Mouse (Mus musculus) testis, postnatal 10 days (tissue): Measurements from ENCODE around the gene Gm49325.

Experiments
- DNase-seq: peaks from one replicate; pipeline ENCODE4 v3.0.0; 2021; ENCODE audit warnings: low spot score

Gm49325 gene

DNA sequence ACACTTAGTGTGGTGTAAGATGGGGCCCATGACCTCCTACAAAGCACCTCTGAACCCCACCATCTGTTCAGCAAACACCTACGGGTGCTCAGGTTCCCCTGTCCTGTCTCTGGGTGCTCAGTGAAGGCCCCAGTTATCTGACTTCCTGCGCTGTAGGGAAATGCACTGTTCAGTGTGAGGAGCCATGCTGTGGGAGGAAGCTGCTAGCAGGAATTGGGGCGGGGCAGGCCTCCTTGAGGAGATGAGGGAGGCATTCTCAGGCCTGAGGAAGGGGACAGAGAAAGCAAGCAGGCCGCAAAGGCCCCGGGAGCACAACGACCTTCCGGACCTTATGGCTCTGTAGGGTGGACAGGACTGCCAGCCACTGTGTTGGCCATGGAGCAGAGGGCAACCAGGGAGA, 16.9 kb upstream of the Gm49325 start:
- no peak for DNase-seq

DNA sequence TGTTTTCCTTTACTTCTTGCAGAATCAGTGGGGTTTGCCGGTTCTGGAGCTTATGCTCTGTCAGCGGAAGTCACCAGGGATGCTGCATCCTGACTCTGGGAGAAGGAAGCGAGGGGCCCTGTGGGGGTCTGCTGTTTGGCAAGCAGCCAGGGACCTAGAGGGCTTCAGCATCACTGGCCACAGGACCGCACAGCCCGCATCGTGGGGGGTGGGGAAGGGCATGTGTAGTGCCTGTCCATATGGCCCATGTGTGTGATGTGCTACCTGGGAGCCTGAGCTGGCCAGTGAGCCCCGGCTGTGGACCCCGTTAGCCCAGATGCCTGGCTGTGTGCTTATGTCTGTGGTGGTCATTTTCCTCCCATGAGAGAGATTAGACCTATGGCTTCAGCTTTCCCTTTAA, 16.2 kb upstream of the Gm49325 start:
- no peak for DNase-seq

DNA sequence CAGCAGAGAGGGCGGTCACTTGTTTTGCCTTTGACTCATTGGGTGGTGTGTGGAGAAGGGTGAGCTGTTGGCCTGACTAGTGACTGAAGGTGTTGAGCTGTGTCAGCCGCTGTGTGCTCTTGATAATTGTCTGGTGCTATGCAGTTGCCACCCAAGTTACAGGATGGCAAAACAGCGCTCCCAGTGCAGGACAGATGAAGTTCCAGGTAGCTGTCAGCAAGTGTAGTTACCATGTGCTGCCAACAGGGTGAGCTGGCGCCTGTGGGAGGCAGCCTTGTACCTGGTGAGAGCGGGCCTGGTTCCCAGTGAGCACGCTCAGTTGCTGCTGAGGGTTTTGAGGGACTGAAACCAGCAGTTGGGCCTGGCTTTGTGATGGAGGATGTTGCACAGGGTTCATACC, 15.2 kb upstream of the Gm49325 start:
- peak; percentile 75 for DNase-seq

DNA sequence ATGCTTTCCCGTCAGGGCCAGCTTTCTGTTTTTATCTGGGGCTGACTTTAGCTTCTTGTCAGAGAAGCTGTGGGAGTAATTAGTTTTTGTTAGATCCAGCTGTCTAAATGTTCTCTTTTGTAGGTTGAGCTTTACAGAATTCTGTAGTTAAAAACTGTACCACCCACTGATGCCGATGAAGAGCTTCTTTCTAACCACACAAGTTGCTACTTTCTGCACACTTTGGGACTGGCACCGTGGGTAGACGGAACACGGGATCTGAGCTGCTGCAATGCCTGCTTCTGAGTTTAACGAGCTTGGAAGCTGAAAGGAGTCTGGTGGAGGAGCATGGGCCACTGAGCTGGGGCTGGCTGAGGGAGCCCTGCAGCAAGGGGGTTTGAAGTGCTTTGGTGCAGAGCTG, 14.5 kb upstream of the Gm49325 start:
- DNase-seq = no peak

DNA sequence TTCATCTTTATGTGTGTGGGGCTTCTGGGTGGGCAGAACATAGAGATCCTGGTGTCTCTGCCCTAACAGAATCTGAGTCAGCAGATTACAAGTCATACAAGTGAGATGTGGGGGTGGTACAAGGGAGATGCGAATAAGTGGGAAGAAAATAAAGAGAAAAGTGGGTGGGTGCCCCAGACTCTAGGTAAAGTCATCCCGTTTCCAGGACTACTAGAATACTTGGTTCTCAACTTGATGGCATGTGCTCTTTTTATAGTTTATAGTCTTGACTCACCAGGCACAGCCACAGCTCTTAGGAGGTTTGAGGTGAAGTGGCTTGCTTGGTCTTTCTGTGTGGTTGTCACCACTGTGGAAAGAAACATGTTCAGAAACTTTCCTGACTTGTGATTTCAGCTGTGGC, 9.9 kb upstream of the Gm49325 start:
- no peak for DNase-seq

DNA sequence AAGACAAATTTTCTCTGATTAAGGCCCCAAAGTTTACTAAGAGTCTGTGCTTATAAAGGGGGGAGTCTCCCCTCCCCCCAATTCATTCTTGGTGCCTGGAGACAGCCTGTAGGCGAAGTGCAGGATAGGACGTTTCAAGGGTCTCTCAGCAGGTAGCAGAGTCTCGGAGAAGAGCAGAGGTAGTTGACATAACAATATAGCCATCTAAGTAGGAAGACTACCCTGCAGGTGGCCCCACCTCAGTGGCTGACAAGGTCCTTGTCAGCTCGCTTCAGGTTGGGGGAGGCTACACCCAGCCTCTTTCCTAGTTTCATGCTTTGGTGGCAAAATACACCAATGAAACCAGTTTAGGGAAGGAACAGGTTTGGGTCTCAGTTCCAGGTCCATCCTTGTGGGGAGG, 3.0 kb upstream of the Gm49325 start:
- no peak for DNase-seq

DNA sequence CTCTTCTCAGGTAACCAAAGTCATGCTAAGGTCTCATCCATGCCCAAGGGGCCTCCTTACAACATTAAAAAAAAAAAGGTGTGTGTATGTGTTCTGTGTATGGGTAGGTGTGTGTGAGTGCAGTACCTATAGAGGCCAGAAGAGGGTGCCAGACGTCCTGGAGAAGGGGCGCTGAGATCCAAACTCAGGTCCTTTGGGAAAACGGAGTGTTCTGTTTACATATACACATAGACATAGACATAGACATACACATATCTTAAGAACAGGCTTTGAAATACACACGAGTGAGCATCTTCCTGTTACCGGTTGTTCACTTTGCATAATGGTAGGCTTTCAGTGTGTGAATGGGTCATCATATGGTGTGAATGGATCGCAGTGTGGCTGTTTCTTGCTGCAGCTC, 1.9 kb upstream of the Gm49325 start:
- DNase-seq = no peak

DNA sequence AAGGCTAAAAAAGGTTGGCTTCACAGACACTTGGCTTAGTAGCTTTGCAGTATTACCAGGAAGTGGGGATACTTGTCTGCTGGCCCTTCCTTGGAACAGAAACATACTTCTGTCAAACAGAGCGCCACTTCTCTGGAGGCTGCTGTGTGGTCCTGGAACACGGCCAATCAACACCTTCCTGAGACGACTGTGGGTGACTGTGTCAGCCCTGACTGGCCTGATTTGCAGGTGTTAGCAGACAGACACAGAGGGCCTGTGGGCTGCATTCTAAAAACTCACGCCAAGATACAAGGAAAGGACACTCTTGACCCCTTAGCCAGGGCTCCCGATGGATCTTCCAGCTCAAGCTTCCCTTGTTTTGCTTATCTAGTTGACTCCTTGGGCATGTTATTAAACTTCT, 1.0 kb upstream of the Gm49325 start:
- no peak for DNase-seq

DNA sequence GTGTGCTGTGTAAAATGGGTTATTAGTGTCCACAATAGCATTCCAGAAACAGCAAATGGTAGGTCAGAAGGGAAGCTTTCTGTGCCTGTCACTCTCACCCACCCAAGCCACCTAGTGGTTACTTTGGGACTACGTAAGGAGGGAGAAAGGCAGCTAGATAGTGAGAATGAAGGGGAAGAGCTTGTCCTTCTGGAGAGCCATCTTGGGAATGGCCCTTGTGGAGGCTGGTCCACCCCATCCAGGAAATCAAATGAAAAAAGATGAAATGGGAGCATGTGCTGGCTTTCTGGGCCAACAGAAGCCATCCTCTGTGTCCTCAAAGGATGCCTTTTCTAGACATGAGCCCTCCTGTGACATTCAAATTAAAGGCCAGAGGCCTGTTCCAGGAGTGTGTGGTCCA, 629 bp upstream of the Gm49325 start:
- no peak for DNase-seq

DNA sequence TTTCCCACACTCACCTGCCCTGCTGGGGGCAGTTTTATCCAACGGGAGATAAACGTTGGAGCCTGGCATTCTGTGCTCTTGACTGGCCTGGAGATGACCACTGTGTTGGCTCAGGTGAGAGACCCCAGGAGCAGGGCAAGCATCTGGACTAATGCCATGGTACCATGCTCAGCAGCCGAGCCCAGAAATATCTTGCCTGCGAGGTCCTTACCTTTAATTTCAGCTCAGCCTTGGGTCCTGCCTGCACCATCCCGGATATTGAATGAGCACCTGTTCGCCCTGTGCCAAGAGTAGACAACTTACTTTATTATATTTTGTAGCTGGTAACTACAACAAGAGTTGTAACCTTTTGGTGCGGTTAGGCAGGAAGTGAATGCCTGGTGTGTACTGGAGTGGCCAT, 858 bp downstream of the Gm49325 start:
- no peak for DNase-seq

DNA sequence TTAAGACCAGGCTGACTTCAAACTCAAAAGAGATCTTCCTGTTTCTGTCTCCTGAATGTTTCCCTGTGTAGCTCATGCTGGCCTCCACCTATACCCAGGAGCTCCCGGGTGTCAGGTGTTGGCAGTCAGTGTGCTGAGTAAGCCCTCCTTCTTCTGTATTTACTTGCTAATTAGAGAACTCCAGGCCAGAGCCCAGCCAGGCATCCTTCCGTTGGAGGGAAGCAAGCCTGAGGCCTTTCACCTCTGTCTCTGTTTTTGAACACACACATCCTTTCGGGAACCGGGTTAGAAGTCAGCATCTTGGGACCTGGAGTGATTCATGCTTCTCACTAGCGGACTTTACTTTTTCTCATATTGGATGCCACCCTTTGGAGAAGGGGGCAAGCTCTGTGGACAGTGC, 1.4 kb downstream of the Gm49325 start:
- DNase-seq = no peak

DNA sequence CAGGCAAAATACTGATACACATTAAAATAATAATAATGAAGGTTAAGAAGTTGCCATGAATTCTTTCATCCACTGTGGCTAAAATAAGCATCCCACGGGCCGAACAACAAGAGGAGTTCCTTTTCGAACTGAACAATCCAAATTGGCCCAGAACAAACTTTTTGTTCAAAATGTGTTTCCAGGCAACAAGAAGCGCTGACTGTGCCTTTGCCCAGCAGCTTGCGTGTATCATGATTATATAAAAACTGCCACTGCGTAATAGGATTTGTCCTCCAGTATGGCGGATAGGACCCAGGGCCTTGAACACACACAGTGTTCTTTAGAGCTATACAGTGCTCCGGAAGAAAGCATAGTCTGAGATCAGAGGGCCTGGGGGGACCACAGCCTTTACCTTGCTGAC, 2.6 kb downstream of the Gm49325 start:
- DNase-seq = no peak

DNA sequence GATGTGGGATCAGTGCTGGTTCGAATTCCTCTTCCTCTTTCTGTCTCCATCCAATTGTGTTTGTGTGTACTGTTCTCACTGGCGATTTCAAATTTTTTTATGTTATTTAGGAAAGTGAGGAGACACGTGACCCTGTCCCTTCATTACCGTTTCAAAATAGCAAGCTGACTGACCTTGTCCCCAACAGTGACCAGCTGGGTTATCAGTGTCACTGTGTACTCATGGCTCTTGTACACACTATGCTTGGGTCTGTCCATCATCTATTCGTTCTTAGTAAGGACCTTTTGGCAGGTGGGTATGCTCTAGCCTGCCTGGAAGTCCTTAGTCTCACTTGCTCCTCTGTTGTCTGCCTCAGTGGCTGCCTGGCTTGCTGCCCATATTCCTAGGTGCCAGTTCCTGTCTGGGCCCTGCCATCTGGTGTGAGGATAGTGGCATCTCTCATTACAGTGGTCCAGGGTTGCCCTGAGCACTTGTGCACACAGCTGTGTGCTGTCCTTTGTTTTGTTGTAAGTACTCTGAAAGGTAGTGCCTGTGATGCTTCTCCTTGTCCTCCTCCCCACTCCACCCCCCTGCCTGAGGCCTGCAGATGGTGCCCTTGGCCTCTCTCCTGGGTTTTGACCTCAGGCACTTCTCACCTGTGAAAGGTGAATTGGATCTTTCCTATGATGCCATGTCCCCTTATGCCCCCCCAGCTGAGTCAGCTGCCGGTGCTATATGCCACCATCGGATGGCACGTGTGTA, 4.4 kb downstream of the Gm49325 start:
- DNase-seq = no peak

DNA sequence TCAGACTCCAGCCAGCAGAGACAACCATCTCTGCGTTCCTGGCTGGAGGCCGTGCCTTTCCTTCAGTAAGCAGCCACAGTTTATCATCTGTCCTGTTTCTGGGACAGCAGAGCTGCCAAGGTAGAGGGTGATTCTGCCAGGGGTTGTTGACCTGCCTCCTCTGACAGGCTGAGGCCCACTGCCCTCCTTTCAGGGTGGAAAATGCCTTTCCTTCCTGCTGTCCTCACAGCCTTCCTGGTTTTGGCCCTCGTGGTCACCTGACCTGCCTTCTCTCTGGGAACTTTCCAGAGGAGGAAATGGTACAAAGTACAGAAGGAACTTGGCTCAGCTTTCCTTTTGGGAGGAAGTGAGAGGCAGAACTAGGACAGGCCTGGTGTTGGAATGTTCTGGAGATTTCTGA, 7.4 kb downstream of the Gm49325 start:
- no peak for DNase-seq

DNA sequence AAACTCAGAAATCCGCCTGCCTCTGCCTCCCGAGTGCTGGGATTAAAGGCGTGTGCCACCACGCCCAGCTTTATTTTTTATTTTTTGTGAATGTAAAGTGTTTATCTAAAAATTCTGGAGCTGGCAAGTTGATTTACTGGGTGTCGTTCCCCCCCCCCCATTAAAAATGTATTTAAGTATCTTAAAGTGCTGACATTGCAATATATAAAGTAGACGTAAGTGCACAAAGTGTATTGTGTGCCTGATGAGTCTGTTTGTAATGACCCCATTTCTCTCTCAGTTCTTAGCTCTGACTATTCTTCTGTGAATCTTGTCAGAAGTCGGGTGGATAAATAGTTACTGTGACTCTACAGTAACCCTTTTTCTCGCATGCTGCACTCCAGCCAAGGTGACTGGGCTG, 9.7 kb downstream of the Gm49325 start:
- DNase-seq = no peak

DNA sequence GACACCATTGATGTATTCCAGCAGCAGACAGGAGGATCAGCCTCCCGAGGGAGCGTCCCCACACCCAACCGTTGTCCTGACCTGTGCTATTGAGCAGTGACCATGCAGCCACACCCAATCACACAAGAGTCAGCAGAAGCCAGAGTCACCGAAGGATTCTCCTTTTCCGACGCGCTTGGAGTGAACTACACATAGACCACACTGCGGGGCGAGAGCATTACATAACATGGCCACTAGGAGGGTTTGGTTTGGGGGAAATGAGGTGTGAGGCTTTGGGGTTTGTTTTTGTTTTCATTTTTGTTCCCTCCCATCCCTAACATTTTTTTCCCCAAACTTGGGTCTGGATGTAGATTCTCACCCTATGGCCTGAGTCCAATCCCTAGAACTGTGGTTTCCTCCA, 10.2 kb downstream of the Gm49325 start:
- DNase-seq = no peak

DNA sequence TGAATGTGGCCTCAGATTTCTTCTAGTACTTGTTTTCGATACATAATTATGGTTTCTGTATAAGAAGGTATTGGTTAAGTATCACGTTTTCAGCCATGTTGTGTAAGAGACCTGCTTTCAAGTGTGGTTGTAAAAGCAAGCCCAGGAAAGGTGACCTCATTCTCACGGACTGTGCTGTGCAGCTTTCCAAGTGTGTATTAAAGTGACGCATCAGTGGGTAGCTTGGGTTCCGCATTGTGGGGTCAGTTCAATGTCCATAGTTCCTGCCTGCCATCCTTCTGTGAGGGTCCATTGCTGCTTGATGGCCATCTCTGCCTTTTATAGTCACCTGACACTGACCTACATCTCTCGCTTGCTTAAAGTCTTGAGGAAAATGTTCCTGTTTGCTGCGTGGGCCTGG, 10.9 kb downstream of the Gm49325 start:
- DNase-seq = no peak

DNA sequence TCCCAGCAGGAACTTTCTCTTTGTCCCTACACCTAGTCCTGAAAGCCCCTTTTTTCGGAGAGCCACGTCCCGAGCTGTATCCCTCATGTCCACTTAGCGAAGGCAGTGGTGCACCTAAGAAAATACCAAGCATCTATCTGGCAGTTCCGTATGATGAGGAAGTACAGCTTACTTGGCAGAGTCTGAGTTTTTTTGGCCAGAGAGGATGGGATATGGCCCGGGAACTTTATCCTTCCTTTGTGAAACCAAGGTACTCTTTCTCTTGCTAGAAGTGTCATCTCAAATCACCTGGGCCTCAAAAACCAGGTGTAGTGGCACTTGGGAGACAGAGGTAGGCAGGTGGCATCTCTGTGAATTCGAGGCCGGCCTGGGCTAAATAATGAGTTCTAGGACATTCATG, 15.5 kb downstream of the Gm49325 start:
- no peak for DNase-seq

DNA sequence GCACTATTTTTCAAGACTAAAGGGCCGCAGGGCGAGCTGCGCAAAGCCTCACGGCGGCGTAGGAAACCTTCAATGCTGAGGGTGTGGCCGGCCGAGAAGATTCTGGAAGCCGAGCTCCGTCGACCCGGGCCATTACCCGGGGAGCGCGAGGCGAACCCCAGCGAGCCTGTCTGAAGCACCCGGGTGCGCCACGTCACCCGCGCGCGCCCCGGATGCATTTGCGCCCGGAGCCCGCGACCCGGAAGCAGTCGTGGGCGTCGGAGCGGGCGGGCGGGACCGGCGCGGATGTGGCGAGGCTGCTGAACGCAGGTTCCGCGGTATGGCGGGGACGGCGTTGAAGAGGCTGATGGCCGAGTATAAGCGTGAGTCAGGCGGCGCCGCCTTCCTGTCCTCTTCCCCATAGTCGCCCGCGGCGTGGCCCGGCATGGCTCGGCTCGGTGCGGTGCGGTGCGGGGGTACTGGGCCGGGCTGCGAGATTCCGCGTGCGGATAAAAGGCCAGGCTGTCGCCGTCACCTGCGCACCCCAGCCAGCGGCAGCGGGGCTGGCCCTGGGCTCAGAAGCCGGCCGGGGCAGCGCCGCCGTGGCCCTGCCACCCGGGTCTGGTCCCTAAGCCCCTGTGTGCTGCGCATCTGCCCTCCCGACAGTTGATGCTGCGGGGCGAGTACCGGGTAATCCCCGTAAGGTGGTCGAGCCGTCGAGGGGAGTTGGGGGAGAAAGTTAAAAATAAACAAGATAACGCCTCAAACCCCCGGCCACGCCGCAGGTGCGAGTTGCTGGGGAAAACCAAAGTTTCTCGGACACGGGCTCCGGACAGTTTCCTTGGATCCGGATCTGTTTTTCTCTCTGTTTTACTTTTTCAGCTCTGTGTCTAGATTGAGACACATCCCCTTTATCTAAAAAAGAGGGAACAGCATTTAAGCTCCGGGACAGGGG, 16.3 kb downstream of the Gm49325 start, which contains the start of gene Ube2g2:
Gene Ube2g2, plus strand, starts transcription at position 221 of the 934 bp plus-strand sequence.
- DNase-seq = peak; percentile 96

DNA sequence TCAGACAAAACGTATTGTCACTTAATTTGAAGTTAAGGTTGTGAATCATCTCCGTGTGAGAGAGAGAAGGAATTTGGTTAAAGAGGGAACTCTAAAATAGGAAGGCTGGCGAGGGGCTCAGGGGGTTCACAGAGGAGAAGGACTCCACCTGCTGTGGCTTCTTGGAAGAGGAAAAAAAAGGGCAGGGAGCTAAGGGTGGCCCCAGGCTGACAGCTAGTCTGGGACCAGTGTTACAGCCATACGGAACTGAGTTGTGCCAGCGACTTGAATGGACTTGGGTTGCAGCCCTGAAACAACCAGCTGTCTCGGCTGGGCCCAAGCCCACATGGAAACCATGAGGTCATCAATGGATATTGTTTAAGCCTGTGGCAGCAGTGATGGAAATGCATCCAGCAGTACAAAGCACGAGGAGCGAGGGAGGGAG, 17.1 kb downstream of the Gm49325 start:
- DNase-seq = no peak

DNA sequence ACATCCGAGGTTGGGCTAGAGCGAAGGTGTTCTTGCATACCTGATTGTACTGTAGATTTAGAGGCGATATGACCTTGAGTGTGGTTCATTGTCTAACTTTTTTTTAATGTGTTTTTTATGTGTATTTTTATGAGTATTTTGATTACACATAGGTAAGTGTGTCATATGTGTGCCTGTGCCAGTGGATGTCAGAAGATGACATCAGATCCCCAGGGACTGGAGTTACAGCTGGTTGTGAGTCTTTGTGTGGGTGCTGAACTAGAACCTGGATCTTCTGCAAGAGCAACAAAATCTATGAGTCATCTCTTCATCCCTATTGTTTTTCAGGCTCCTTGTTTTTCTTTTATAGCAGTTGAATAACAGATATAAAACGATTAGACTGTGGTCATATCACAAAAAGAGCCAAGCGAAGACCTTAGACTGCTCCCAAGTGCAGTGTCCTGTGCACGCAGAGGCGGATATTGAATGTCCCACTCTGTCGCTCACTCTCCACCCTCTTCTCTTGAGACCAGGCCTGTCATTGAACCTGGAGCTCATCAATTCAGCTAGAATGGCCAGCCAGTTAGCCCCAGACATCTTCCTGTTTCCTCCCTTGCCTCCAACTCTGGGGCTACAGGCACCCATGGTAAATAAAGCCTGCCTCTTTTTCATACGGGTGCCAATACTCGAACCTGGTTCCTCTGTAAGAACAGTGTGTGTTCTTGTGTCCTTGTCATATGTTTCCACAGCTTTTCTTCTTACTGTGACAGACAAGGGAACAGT, 17.8 kb downstream of the Gm49325 start:
- no peak for DNase-seq

DNA sequence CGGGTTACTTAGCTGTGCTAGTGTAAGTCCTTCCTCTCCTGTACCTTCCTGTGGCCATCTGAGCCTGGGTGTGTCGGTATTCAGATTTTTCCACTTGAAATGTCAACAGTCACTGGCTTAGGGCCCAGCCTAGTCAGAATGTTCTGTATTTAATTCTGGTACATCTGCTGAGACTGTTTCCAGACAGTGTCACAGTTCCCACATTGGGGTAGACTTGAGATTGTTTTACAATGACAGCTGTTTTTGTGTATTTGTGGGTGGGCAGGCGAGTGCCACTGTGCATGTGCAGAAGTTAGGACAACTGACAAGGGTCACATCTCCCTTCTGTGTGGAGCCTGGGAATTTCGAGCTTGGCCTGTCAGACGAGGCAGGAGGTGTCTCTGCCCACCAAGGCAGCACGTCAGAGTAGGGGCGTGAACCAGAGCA, 18.6 kb downstream of the Gm49325 start:
- no peak for DNase-seq

DNA sequence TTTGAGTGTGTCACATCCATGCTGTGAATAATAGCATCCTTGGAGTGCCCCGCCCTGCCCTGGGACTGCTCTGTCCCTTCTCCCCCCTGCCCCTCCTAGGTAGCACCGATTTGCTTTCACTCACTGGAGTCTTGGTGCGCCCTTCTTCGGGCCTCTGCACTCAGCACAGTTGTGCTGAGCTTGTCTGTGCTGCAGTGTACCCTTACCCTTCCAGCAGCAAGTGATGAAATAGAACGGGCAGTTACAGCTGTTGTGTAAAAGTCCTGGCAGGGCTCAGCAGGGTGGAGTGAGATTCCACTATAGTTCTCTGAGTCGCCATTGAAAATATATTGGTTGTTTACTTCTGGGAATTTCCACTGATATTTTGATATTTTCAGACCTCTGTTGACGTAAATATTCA, 20.0 kb downstream of the Gm49325 start:
- DNase-seq = no peak
